Mouse (Mus musculus): Measurements from ENCODE around the gene Pard3.

The Pard3 gene

DNA sequence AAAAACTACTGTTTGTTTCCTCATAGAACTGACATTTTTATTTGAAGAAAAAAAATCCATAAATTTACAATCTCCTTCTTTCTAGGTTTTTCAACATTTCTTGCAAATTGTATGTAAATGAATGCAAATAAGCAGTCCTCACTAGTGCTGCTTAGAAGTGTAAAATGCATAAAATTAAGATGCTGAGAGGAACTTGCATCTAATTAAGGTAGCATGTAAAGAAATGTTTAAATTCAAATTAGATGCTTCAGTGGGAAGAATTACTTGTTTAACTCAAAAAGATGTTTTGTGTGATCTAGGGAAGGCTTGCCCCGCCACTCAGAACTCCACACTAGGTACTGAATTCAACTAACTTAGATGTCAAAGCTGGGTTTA lies 472.1 kb downstream of the Pard3 start:
- POLR2A ChIA-PET = no interaction called here
- CTCF ChIA-PET = no interaction called here

DNA sequence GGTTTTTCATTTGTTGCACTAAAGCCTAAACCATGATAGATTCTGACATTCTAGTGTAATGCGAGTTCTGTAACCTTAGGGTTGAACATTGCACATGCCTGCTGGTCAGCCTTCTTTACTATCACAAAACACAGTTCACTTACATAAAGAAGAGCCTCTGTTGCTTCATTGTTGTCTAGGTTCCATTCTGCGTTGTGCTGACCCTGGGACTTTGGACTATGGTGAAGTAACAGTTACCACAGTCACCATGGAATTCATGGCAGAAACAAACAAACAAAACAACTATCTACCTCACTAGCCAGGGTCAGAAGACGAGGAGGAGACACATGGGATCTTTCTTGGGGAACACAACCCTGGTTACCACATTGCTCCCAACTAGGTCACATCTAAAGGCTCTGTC lies 476.1 kb downstream of the Pard3 start:
- POLR2A ChIA-PET = interaction anchor here in 1 of 4 experiments (0.9 kb wide), 1 partner anchor 14 kb away, joined by 3 read pairs; no protein-coding TSS in a partner anchor
- CTCF ChIA-PET = interaction anchor here in 1 of 4 experiments (0.7 kb wide), 1 partner anchor 165 kb away, joined by 3 read pairs; no protein-coding TSS in a partner anchor

DNA sequence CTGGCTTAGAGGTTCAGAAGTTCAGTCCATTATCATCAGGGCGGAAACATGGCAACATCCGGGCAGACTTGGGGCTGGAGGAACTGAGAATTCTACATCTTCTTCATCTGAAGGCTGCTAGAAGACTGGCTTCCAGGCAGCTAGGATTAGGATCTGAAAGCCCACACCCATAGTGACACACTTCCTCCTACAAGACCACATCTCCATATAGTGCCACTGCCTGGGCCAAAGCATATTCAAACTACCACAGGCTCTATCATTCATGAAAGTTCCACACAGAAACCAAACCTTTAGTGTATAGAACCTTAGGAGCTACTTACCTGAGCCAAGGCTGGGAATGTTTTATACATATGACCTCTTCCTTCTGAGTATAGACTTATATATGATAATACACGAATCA lies 476.6 kb downstream of the Pard3 start:
- ChIA-PET CTCF (interaction anchor here in 1 of 4 experiments (0.7 kb wide), 1 partner anchor 165 kb away, joined by 3 read pairs; no protein-coding TSS in a partner anchor), POLR2A (interaction anchor here in 1 of 4 experiments (0.9 kb wide), 1 partner anchor 15 kb away, joined by 3 read pairs; no protein-coding TSS in a partner anchor)

DNA sequence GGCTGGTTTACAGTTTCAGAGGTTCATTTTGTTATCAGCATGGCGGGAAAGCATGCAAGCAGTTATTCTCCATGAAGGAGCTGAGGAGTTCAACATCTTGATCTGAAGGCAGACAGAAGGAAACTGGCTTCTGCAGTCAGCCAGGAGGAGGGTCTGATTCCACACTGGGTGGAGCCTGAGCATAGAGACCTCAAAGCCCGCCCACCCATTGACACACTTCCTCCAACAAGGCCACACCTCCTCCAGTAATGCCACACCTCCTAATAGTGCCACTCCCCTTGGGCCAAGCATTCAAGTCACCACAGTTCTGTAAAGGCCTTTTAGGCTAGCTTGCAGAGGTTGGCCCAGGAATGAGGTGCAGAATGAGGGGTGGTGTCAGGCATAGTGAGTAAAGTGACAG lies 478.5 kb downstream of the Pard3 start:
- ChIA-PET POLR2A (no interaction called here), CTCF (no interaction called here)

DNA sequence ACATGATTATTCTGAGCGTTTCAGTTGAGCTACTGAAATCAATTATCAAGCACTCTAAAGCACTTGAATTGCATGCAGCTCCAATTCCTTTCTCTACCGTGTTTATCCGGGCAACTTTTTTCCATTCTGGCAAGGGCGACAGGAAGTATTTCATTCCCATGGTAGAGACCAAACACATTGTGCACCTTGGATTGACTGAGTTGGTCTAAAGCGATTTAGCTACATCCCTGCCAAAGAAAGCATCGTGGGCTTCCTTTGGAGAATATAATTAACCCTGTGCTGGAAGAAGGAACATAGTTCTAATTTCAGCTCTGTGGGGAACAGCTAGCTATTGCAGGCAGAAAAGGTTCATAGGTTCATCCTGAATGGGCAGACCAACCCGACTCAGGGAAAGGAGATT lies 480.0 kb downstream of the Pard3 start:
- CTCF ChIA-PET = interaction anchor here in 1 of 4 experiments (0.6 kb wide), 1 partner anchor 568 kb away, joined by 3 read pairs; no protein-coding TSS in a partner anchor
- POLR2A ChIA-PET = no interaction called here

GRCm38 (mm10) chr8:127546161-127546560 lies 482.5 kb downstream of the Pard3 start:
- ChIA-PET POLR2A (no interaction called here), CTCF (interaction anchor here in 1 of 4 experiments (0.6 kb wide), 1 partner anchor 524 kb away, joined by 3 read pairs; no protein-coding TSS in a partner anchor)

- ChIA-PET CTCF (no interaction called here), POLR2A (no interaction called here)
Measured at GRCm38 (mm10) chr8:127550928-127551327, 487.2 kb downstream of the Pard3 start.

DNA sequence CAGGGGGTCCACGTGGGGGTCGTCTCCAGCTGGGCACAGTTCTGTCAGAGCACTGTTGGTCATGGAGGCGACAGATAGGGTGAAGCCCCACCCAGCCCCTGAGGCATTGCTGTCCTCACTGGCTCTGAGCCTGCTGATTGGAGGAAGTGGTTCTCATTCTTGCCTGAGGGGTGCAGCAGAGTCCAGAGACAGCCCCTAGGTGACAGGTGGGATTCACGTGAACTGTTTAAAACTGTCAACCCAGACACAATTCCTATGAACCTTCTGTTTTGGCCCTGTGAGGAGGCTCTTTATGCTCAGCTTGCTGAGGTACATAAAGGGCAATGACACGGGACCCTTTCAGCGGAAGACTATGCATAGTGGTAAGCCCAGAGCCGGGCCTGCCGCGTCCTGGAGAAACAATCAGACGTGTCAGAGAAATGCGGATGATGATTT lies 488.5 kb downstream of the Pard3 start:
- POLR2A ChIA-PET = no interaction called here
- CTCF ChIA-PET = no interaction called here

DNA sequence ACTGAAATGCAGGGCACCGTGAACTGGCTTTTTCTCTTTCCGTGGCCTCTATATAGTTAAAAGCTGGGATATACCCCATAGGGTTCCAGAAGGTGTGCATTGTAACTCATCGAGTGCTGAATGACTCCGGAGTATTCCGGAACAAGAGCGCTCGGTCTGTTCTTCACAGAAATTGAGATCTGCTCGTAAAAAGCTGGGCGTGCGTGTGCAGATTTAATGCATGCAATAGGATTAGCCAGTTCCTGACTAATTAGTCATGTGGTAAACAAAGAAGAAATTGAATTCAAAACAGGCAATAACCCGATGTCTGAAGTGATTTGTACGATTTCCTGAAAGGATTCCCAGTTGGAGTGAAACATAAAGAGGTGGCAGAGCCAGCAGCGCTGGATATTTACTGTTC lies 489.1 kb downstream of the Pard3 start:
- CTCF ChIA-PET = no interaction called here
- POLR2A ChIA-PET = no interaction called here

DNA sequence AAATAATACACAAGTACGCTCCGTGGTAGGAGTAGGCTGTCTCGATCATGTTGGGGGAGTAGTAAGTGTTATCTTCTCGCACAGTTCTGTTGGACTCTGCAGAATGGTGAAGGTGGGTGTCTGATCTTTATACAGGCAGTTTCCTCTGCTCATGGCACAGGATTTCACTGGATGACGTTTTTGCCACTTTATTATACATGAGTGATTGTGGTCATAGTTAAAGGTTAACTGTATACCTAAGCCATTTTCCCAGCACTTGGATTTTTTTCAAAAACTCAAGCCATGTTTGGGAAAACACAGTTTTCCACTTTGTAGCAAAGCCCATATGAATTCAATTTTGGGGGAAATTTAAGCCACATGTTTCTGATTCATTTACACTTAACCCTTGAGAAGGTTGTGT lies 489.9 kb downstream of the Pard3 start:
- POLR2A ChIA-PET = no interaction called here
- CTCF ChIA-PET = no interaction called here

GRCm38 (mm10) chr8:127555795-127556194 lies 492.1 kb downstream of the Pard3 start:
- ChIA-PET POLR2A (no interaction called here), CTCF (no interaction called here)

DNA sequence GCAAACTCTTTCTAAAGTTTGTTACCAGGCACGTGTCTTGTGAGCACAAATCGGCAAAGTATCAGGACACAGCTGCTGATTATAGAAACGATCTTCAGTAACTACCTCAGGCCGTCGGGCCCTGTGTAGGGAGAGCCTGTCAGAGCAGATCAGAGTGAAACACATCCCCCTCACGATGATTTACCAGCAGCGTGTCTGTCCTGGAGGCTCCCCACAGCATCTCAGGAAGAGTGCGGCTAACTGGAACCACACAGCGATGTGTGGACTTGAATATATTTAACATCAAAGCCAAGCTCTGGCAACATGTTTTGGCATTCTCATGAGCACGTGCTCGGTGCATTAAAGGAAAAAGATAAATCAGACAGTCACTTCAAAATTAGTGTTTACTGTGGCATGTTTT lies 493.3 kb downstream of the Pard3 start:
- CTCF ChIA-PET = no interaction called here
- POLR2A ChIA-PET = no interaction called here

DNA sequence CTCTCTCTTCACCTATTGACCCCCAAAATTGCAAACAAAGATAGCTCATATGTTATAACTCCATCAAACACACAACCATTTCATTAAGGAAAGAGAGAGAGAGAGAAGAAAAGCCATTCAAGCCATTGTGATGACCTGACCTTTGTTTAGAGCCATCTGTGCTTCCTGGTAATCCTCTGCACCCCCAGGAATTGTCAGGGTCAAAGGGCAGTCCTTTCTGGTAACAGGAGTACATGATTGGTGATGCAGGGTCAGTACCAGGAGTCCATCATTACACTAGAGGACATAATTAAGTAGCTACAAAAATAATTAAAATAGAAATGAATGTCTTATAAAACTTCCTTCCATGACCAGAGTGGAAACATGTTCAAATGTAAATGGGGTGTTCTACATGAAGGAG lies 493.9 kb downstream of the Pard3 start:
- ChIA-PET POLR2A (interaction anchor here in 1 of 4 experiments (0.7 kb wide), 1 partner anchor 32 kb away, joined by 5 read pairs; no protein-coding TSS in a partner anchor), CTCF (no interaction called here)

- ChIA-PET CTCF (no interaction called here), POLR2A (no interaction called here)
Measured at GRCm38 (mm10) chr8:127563634-127564033, 499.9 kb downstream of the Pard3 start.

- ChIA-PET CTCF (no interaction called here), POLR2A (interaction anchor here in 1 of 4 experiments (1.3 kb wide), 1 partner anchor 15 kb away, joined by 3 read pairs; no protein-coding TSS in a partner anchor)
Measured at GRCm38 (mm10) chr8:127564426-127564825, 500.7 kb downstream of the Pard3 start.

DNA sequence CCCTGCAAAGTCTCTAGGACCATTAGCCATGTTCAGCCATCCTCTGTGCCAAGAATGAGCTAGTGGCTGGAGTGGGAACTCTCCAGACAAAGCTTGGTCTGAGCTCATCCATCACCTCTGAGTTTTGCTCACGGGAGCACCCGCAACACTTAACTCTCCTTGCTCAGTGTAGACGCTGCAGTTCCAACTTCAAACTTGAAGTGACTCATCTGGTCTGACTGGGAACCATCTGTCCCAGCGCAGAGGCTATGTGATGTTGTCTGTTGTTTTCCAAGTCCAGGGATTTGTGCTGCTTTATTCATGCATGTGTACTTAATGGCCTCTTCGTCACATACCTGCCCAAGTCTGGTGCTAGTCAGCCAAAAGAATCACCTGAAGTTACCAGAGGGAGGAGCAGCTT lies 505.5 kb downstream of the Pard3 start:
- CTCF ChIA-PET = no interaction called here
- POLR2A ChIA-PET = interaction anchor here in 1 of 4 experiments (1.4 kb wide), 1 partner anchor 10 kb away, joined by 3 read pairs; no protein-coding TSS in a partner anchor

- CTCF ChIA-PET = no interaction called here
- POLR2A ChIA-PET = interaction anchor here in 1 of 4 experiments (1.4 kb wide), 1 partner anchor 9 kb away, joined by 3 read pairs; no protein-coding TSS in a partner anchor
Measured at GRCm38 (mm10) chr8:127570527-127570926, 506.8 kb downstream of the Pard3 start.

GRCm38 (mm10) chr8:127572493-127572892 lies 508.8 kb downstream of the Pard3 start:
- ChIA-PET CTCF (interaction anchor here in 1 of 4 experiments (0.7 kb wide), 1 partner anchor 17 kb away, joined by 10 read pairs; no protein-coding TSS in a partner anchor), POLR2A (interaction anchor here in 3 of 4 experiments (0.6 to 0.7 kb wide), 4 partner anchors 122 to 1103 kb away, joined by 3 to 5 read pairs (median 3); no protein-coding TSS in a partner anchor)

- ChIA-PET POLR2A (interaction anchor here in 1 of 4 experiments (1.1 kb wide), 1 partner anchor 178 kb away, joined by 3 read pairs; no protein-coding TSS in a partner anchor), CTCF (no interaction called here)
Measured at GRCm38 (mm10) chr8:127576657-127577056, 513.0 kb downstream of the Pard3 start.

DNA sequence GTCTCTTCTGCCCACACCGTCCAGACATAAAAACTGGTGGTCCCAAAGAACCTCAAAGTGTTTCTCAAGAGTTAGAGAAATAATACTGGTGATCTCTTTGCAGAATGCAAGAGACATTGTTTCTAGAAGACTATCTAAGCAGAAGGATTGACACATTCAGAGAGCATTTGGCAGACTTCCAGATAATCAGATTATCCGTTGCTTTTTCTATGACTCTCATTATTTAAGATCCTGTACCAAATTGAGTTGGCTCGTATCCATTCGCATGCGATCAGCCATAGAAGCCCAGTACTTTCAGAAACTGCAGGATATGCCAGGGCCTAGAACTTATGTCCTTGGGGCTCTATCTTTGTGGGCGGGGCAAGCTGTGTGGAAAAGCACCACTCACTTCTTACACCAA lies 514.0 kb downstream of the Pard3 start:
- ChIA-PET POLR2A (no interaction called here), CTCF (no interaction called here)

- ChIA-PET POLR2A (interaction anchor here in 3 of 4 experiments (0.6 to 1.2 kb wide), 6 partner anchors 10 to 515 kb away, joined by 3 to 6 read pairs (median 3); no protein-coding TSS in a partner anchor), CTCF (interaction anchor here in 2 of 4 experiments (1.0 to 1.2 kb wide), 2 partner anchors 10 kb away, joined by 4 to 5 read pairs; no protein-coding TSS in a partner anchor)
Measured at GRCm38 (mm10) chr8:127579436-127579835, 515.7 kb downstream of the Pard3 start.
